Mouse (Mus musculus): Measurements from ENCODE around the gene Trim71.

Trim71 gene

DNA sequence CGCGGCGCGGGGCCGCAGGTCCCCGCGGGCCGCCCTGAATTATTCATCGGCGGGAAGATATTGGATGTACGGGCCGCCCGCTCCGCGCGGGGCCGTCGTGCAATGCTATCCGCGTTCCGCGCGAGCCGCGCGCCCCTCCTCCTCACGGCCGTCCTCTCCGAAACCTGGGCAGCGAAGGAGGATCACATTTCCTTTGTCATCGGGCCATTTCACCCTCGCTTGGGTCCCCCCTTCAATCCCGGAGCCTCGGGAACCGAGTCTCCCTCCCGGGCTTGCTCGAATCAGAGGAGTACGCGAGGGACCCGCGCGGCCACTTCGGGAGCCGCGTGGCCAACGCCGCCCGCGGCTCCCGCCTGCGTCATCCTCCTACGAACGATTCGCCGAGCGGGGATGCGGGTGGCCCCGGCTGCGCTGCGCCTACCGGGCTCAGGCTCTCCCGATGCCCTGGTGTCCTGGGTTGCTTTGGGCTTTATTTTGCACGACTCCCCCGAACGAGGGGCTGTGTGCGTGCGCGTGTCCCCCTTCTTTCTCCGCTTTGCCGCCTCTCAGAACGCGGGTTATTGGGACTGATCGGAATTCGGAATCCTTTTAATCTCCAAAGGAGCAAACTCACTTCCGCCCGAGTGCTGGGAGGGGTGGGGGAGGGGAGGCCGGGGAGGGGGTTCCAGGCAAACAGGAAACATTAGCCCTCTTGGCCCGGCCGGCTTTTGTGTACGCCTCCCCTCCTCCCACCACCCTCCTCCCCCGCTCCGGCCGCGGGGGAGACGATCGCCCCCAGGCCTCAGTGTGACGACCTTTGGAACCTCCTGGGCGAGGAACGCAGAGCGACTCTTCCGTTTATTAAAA, at the start of gene Trim71:
Trim71 (minus strand) TSS at position 609 of the 846 bp plus-strand sequence.
- in situ Hi-C loops (cut with MboI, MseI) = no loop called here

DNA sequence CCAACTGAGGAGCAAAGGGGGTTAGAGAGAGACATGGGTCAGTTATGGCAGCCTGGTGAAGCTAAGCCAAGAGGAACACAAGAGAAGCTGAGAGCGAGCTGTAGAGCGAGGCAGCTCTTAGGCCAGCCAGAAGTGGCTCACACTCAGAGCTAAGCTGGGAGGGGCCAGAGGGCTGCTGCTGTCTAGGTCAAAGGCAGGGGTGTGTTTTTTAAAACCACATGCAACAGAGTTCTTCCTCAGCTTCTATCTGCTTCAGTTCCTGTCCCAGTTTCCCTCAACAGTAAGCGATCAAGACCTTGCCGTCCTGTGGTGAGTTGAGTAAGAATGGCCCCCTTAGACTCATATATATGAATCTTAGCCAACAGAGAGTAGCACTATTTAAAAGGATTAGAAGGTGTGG, 48.9 kb upstream of the Trim71 start:
- in situ Hi-C loops (cut with MboI, MseI) = no loop called here

DNA sequence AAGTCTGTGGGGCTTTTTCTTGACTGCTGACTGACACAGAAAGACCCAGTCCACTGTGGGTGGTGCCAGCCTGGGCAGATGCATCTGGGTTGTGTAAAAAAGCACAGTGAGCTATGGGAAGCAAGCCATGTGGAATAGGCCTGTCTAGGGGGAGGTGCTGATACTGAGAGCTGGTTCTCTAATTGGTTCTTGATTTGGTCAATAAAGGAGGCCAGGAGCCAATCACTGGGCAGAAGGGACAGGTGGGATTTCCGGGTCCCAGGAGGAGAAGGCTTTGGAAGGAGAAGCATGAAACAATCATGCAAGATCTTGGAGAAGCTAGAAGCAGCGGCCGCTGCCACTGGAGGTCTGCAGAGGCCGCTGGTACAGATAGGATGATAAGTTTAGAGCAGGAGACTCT, 48.4 kb upstream of the Trim71 start:
- in situ Hi-C loops (cut with MboI, MseI) = no loop called here

DNA sequence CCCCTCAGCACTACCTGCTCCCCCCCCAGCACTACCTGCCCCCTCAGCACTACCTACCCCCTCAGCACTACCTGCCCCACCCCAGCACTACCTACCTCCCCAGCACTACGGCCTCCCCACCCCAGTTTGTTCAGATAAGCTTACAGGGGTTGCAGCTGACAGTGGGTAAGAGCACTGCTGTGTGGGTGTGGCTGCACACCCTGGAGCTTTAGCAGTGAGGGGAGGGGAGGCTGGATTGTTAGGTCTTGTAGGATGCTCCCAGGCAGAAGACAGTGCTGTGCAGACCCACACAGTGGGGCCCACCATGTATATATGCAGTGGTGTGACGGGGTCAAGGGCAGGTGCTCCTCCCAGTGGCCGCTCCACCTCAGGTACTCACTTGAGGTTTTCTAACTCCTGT, 46.1 kb upstream of the Trim71 start:
- in situ Hi-C loops (cut with MboI, MseI) = no loop called here

DNA sequence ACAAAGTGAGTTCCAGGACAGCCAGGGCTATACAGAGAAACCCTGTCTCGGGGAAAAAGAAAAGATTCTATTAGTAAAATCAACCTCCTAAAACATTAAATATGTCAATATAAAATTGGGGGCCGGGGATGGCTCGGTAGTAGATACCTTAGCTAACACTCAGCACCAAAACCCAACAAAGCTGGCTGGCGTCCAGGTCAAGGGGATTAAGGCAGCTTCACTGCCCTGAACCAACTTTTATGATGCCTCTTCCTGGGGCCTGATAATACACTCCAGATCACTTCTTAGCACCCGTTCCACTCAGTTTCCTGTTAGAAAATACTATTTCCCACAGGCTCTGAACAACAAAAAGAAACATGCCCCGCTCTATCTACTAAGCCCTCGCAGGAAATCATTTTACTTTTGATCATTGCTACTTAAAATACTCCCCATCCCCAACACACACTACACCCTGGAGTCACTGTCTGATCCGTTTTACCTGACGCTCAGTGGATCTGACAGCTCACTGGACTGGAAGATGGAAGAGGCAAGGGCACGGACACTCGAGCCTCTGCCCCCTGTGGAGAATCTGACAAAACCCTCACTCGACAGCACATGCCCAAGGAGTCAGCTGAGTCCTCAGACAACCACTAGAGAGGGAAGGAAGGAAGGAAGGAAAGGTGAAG, 39.8 kb upstream of the Trim71 start:
- in situ Hi-C loops (cut with MboI, MseI) = no loop called here

DNA sequence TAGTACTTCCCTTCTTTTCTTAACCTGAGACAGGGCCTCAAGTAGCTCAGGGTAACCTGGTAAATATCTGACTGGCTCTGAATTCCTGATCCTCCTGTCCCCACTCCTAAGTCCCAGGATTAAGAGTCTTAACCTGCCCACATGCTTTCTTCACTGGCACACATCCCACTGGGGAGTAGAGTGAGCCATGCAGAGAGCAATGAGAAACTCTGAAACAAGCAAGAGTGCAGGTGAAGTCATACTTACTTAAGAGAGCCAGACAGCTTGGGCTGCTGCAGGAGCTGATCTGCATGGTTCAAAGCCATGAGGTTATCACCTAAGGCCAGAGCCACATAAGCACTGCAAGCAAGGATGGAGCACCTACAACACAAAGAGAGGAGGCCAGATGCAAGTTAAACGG, 36.9 kb upstream of the Trim71 start:
- in situ Hi-C loops (cut with MboI, MseI) = no loop called here

DNA sequence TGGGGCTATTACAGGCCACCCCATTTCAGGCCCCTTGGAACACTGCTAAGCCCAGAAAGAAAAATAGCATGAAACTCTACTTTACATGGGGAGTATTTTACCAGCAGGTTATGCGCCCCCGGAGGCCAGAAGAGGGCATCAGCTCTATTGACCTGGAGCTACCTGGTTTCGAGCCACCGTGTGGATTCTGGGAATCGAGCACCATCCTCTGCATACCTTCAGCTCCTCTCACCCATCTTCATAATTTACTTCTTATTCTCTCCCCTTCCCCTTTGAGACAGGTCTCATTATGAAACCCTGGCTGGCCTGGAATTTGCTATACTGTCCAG, 20.8 kb upstream of the Trim71 start:
- in situ Hi-C loops (cut with MboI, MseI) = no loop called here

DNA sequence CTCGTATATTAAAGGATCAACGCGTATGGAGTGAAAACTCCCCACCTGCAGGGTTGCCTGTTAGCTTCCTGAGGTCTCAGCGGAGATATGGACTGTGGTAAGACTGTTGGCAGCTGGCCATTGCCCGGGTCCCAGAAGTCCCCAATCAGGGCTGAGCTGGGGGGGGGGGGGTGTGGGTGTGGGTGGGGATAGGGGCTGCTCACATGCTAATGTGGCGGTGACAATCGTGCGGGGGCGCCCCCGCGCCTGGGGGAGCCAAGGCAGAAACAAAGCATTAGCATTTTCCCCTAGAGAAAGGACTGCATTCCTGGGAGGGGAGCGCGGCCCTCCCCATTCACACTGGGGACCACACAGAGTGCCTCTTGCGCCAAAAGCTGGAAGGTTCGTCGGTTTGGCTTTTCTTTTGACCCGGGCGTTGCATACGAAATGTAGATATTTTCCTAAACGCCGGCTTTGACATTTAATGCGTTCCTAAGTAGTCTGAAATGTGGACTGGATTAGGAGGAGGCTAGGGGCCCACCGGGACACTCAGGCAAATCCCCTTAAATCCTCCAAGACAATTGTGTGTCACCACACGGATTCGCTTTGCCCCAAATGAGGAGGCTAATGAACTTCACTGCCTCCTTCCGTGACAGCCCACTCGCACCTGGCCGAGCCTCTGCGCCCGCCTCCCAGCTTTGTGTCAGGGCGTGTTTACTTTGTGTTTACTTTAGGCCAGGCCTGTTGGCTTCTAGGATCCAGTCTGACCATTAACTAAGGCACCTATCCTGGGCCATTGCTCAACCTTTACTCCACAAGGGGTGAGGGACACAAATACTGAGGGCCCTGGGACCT, 20.2 kb upstream of the Trim71 start:
- in situ Hi-C loops (cut with MboI, MseI) = loop anchor here (5.0 kb wide), 2 partner anchors 82 to 167 kb away; partner anchors contain the start of gene Ccr4

DNA sequence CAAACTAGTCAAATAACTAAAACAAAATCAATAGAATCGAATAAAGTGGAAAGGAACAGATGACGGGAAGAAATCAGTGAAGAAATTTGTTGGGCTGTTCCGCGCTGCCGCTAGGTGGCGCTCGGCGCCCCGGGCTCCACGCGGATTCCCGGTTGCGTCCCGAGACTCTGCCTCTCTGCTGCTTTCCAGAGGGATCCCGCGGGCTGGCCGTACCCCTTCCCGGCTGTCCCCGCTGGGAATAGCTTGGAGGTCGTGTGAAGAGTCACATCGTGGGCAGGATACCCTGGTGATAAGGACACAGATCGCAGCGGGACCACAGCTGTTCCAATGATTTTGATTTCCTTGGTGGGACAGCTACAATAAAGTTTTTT, 19.6 kb upstream of the Trim71 start:
- in situ Hi-C loops (cut with MboI, MseI) = loop anchor here (5.0 kb wide), 2 partner anchors 81 to 166 kb away; partner anchors contain the start of gene Ccr4

DNA sequence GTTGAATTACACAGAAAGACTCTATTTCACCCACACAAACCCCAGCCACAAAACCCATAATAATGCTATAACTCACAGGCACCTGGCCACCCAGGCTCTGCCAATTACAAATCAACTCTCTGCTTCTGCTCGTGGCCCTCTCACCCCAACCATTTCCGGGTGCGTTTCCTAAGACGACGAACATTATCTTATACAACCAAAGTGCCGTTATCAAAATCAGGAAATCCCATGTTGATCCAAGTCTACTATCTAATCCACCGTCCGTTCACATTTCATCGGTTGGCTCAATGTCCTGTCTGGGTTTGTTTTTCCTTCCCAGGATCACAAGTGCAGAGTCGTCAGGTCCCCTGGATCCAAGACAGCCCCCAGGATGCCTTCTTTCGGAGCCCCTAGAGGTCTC, 14.5 kb upstream of the Trim71 start:
- in situ Hi-C loops (cut with MboI, MseI) = no loop called here

DNA sequence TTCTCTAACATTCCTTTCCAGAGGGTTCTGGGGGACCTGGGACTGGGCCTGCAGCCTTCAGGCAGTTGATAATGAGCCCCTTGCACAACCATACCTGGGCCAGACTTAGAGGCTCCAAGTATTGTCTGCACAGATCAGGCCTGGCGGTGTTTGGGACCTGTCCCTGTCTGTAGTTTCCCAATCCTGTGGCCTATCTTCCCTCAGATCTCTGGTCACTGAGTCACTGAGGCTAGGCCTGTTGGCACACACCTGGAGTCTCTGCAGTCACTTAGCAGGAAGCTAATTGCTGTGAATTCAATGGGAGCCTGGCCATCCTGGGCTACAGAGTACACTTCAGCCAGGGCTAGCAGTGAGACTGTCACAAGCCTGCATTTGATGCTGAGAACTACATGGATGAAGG, 11.8 kb upstream of the Trim71 start:
- in situ Hi-C loops (cut with MboI, MseI) = no loop called here

DNA sequence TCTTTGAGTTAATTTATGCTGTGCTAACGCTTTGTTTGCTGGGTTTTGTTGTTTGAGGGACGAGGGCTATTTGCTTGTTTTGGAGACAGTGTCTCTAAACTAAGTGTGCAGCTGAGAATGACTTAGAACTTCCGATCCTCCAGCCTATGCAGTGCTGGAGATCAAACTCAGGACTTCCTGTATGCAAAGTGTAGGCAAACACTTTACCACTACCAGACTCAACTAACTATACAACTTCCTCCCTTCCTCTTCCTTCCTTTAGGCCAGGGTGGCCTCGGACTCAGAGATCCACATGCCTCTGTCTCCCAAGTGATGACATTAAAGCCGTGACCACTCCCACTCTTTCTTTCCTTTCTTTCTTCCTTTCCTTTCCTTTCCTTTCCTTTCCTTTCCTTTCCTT, 9.4 kb upstream of the Trim71 start:
- in situ Hi-C loops (cut with MboI, MseI) = no loop called here

DNA sequence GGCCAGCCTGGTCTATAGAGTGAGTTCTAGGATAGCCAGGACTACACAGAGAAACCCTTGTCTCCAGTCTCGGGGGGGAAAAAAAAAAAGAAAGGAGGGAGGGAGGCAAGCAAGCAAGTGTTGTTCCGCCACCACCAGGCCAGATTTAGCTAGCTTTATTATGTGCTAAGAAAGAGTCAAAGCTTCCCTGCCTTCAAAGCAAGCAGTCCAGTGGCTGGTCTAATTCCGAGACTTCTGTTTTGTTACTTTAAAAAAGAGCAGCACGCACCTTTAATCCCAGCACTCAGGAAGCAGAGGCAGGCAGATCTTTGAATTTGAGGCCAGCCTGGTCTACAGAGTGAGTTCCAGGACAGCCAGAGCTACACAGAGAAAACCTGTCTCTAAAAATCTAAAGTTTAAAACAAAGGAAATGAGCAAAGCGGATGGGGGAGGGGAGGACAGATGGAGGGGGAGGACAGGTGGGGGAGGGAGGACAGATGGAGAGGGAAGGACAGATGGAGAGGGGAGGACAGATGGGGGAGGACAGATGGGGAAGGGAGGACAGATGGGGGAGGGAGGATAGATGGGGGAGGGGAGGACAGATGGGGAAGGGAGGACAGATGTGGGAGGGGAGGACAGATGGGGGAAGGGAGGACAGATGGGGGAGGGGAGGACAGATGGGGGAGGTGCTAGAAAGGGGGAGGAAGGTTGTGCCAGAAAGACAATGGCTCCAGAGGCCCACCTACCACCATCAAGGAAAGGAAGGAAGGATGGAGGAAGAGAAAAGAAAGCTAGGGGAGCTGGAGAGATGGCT, 4.7 kb upstream of the Trim71 start:
- in situ Hi-C loops (cut with MboI, MseI) = no loop called here

DNA sequence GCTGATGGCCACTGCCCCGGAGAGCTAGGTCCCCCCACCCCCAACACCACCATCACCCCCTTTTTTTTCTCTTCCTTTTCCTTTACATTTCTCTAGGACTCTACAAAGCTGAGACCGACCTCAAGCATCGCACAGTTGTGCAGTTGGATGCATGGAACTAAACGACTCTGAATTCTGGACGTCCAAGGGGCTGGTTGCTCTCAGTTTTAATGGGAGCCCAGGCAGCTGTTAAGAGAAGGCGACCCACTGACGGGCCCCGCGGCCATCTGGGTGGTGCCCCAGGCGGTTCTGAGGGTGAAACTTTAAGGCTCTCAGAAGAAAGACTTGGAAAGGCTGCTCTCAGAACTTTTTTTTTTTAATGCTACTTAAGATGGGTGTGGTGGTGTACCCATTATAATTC, 498 bp upstream of the Trim71 start:
- in situ Hi-C loops (cut with MboI, MseI) = no loop called here

DNA sequence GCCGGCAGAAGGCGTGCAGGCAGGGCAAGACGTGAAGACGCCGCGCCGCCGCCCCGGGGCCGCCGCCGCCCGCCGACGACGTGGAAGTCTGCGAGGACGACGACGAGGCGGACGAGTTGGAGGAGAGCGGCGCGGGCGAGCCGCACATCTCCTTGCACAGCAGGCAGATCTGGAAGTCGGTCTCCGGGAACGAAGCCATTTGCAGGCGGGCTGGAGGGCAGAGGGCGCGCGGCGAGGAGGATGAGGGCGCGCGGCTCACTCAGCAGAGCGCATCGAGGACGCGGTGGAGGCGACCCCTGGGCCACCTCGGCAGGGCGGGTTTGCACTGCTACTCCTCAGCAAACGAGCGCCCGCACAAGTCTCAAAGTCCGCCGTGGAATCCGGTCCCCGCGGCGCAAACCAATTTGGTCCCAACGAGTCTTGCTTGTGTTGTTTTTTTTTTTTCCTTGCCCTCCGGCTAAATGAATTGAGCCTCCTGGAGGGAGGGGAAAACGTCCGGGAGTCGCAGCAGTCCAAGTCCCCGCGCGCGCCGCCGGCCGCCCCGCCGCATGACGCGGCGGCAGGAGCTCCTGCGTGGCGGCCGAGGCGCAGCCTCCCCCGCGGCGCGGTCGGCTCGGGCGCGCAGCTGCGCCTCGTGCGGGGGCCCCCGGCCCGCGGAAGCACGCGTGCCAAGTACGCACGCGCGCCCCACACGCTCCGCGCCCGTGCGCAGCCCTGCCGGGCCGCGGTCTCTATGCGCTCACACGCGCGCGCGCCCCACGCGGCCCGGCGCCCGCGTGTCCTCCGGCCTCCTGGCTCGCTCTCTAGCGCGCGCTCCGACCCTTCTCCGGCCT, 1.0 kb downstream of the Trim71 start:
- in situ Hi-C loops (cut with MboI, MseI) = no loop called here

DNA sequence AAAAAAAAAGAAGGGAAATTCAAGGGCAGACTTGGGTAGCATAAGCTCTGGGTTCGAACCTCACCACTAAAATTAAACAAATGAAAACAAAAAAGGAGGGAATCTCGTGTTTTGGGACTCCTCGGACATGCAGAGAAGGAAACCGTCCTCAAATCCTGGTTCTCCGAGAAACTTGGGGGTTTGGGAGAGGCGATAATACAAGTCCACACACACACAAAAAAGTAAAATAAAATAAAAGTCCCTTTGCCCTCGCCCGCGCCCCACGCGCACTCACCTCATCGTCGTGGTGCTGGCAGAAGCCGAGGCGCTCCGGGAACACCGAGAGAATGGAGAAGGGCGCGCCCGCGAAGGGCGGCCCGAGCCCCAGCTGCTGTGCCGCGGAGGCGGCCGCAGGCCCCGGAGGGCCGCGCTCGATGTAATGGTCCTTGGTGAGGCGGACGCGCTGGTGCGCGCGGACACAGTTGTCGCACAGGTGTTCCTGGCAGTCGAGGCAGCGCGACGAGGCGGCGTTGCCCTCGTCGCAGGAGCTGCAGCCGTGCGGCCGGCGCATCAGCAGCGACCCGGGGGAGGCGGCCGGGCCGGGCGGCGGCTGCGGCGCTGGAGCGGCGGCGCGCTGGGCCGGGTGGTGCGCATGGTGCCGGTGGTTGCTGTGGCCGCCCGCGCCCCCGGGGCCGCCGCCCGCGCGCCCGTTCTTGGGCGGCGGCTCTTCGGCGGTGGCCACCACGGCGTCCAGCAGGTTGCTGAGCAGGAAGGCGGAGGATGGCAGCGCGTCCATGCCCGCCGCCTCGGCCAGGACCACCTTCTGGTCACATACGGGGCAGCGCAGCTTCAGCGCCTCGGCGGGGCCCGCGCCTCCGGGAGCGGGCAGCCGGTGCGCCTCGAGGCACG, 1.9 kb downstream of the Trim71 start:
- in situ Hi-C loops (cut with MboI, MseI) = no loop called here

DNA sequence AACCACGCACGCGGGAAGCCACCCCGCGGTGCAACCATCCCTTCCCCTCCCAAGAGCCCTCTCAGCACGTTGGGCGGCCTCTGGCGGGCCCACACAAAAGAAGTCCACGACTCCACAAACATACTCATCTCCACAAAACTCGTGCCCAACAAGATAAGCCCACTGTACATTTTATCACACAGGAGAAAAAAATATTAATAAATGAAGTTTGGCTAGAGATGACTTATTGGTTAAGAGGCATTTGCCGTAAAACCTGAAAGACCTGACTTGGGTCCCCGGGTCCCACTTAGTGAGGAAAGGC, 2.5 kb downstream of the Trim71 start:
- in situ Hi-C loops (cut with MboI, MseI) = no loop called here

DNA sequence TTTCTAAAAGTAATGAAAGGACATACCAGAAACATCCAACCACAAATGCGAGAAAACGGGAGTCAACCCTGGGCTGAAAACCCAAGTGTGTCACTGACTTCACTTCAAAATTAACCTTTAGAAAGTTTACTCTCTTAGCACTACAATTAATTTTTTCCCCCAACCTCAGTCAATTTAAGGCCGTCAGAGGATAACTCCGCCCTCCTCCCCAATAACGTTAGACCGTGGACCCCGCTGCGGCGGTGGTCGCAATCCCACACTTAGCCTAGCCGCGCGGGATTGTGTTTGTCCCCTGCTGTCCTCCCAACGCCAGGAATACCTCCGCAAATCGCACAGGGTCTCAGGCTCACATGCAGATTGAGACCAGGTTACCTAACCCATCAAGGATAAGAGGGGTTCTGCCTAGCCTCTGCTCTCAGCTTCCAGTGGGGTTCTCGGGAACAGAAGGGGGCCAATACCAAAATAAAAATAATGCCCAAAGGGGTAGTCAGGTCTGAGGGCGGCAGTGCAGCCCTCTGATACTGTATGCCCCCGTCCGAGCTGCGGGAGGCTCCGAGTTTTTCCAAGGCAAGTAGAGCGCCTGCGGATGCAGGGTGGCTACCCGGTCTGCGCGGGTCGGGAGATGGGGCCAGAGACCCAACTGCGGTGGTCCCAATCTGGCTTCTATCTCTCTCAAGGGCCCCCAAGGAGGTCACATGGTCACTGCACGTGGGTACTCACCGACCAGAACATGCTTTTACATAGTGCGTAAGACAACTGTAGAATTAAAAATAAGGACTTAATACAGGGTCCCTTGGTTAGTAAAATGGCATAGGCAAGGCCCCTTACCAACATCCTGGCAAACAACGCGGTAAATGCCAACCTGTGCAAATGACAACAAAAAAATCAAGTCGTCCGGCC, 3.1 kb downstream of the Trim71 start:
- in situ Hi-C loops (cut with MboI, MseI) = no loop called here

DNA sequence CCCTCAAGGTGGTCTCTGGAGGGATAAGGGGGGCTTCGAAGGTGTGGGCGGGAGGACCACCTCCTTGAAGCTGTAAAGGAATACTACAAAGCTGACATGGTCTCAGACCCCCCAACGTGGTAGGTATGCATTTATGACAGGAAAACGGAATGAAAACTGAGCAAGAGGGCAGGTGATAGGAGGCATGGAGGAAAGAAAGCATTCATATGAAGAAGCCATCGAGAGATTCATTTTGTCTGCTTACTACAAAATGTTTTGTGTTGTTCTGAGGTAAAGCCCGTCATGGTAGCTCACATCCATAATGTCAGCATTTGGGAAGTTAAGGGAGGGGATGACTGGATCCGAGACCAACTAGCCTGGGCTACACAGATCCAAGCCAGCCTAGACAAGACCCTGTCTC, 4.0 kb downstream of the Trim71 start:
- in situ Hi-C loops (cut with MboI, MseI) = no loop called here
